Mouse (Mus musculus) ovary, postnatal 36 days (tissue): ENCODE measurements at regions not wholly inside any gene's neighbourhood (a gene's known extent, or its start where the extent isn't known, plus 50 kb on each side); places are given as distances from the start of the nearest gene placed in this dataset.

Source experiments
- DNase-seq: peaks from one replicate; pipeline ENCODE4 v3.0.0; 2022; ENCODE audit warnings: low spot score, mixed read lengths

DNA sequence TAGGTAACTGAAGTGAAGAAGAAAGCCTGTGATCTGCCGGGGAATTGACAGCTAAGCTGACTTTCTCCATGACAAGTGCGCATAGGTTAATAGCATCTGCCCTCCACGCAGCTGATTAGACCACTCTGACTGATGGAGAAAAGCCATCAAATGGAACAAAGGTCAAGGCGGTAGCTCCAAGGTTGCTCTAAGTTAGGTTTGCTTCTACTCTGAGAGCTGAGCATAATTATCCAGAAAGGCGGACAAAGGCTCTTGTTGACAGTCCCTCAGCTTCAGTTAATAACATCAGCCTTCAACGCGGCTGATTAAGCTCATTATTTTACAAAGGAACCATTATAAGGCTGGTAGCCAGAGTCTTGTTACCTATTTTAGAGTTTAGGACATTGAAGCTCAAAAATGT, 54.0 kb upstream of the Enpep start:
- no peak for DNase-seq

DNA sequence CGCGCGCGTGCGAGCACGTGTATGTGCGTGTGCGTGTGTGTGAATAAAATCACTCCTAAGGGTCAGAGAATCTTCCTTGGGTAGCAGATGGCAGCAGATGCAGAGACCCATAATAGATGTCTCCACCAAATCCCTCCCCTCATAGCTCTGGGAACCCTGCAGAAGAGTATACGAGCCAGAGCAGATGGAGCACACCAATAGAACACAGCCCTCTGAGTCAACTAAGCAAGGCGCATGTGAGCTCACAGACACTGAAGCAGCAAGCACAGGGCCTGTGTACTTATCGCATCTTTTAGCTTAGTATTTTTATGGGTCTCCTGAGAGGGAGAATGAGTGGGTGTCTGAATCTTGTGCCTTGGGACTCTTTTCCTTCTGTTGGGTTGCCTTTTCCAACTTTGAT, 58.0 kb upstream of the Enpep start:
- DNase-seq = no peak

DNA sequence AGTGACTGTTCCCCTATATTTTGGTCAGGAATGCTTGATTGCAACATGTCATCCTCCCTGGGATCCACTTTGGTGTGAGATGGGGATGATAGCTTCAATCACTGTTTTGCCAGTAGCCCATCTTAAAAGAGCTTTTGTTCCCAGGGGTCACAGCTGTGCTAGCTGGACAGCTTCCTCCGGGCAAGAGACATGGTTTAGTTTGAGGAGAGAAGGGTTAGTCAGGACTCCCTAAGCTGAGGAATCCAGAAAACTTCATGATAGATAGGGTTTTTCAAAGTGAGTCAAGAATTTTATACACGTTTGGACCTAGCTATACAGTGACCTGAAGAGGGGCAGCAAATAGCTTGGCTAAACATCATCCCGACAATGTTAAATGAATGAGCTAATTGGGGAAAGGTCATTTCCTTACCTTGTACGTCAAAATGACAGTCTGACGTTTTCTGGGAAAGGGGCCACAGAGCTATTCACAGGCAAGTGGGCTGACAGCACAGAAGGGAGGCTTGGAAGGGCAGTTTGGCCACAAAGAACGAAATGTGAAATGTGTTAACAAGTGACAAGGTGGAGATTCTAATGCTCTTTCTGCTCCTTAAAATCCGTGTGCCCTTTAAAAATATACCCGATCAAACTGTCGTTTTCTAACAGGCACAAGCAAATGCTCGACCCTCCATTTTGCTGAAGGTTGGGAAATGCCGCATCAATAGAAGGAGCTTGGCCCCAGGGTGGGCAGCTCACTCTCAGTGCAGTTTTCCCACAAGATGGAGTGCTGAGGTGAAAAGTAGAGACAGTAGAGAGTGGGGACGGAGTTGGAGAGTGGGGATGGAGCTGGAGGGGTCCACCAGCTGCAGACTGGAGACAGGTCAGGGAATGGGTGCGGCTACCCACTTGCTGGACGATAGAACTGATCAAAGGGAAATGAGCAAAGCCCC, 59.6 kb upstream of the Enpep start:
- no peak for DNase-seq

DNA sequence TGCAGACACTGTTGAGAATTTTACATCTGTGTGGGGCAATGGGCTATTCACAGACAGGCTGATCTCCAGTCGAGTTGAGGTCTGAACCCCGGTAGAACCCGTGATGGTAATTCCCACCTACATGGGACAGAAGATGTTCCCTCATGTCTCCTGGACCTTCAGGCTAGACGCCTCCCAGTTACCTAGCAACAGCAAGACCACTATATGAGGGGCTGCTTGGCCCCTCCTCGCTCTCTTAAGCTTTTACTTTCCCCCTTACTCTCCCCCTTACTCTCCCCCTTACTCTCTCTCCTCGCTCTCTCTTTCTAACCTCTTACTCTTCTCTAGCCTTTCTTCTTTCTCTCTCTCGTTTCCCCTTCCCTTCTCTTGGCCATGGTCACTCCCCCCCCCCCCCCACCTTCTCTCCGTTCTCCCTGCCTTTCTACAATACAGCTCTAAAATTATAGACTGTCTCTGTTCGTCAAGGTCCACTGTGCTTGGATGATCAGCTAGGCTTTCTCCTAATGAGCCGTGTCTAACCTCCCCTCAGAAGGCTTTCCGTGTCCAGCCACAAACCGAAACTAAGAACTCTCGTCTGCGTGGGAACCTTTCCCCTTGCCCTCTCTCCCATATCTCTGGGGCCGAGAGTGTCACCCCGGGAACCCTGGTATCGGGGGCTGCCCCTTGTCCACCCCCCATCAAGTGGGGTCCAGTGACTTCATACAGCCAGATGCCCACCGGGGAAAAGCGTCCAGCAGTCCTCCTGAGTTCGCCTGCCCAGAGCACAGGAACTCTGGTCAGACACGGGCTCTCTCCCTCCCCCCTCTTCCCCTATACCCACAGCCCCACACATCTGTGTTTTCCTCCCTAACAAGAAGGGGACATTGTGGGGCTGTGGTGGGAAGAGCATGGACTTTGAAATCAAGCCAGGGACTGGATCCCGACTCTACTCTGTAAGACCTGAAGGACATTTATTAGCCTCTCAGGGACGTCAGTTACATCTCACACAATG, 60.6 kb upstream of the Enpep start:
- no peak for DNase-seq

DNA sequence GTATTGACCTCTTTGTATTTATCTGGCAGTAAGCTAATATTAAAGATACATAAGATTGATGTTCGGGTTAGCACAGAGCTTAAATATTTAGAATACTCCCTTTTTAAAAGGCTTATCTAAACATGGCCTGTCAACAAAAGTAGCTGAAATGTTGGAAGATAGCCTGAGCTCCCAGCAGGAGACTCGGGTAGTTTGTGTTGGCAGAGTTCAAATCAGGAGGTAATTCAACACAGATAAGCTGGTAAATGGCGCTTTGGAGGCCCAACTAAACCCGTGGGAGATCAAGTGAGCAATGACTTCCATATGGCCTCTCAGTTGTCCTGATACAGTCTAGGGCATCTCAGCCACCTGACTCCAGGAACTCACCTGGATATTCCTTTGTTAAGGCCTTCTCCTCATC, 65.0 kb upstream of the Enpep start:
- no peak for DNase-seq

DNA sequence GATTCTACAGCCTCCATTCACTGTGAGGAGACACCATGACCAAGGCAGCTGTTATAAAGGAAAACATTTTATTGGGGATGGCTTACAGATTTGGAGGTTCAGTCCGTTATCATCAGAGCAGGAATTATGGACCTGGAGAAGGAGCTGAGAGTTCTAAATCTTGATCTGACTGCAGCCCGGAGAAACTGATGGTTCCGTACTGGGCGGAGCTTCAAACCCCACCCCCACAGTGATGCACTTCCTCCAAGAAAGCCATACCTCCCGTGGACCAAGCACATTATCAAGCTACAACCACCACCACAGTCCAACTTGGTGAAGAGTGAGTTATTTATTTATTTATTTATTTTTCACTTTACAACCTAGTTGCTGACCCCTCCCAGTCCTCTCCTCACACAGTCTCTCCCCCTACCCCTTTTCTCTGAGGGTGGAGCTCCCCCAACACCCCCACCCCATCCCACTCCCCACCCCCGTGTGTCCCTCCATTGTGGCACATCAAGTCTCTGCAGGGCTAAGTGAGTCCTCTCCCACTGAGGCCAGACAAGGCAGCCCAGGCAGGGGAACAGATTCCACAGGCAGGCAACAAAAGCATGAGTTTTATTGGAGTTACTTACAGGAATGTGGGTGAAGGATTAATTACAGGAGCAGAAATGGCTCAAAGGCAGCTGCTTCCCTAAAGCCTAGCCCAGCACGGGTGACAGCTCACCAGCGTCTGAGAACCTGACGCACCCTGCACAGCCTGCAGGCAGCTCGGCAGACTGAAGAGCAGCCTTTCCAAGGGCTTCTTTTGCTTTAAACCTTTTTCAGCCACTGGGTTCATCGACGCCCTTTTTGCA, 67.8 kb upstream of the Enpep start:
- no peak for DNase-seq

DNA sequence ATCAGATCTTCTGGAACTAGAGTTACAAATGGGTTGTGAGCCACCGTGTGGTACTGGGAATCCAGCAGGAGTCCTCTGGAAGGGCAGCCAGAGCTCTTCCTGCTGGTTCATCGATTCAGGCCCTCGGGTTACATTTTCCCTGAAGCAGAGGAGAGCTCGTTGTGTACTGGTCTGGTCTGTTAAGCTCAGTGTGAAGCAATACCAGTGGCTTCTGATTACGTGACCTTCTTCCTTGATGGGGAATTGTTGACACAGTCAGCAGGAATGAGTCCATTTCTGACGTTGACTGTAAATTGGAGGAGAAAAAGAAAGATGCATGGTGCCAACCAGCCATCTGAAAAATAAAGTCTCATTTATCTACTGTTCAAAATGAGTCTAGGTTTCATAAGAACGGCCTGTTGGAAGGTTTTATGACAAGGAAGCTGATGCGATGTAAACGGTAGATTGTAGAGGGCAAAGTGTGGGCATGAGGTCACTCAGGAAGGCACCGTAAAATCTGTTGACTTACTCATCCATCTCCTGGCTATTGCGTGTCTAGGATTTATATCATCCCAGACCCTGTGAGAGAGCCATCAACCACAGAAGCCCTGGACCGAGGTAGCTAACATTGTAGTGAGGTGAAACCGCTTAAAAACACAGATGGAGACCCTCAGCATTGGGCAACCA, 79.0 kb upstream of the Enpep start:
- no peak for DNase-seq

DNA sequence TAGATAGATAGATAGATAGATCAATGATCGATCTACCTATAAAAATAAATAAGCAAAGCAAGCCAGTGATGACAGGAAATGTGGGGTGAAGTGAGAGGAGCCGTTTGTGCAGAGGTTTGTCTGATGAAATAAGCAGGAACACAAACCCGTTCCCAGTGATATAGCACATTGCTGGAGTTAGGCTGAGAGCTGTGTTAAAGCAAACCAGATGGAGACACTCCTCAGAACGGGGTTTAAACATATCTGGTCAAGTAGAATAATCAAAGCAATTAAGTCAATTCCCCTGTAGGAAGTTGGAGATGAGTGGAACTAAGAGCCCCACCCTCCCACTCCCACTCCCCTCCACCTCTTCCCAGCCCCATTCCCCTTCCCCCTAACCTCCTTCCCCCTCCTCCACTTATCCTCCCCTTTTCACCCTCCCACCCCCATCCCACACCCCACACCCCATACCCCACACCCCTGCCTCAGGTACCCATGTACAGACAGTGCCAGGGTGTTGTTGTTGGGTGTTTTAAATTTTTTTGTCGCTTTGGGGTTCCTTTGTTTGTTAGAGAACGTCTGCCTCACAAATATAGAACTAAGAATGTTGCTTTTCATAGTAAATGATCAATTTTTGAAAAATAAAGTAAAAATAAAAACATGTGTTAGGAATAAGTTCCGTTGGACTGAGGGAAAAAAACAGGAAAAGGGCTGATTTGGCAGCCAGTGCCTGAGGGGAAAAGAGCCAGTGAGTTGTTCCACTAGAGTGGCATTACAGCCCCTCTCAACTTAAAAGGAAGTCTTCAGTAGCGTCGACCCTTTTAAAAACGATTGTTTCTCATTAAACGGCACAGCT, 79.8 kb upstream of the Enpep start:
- DNase-seq = no peak

DNA sequence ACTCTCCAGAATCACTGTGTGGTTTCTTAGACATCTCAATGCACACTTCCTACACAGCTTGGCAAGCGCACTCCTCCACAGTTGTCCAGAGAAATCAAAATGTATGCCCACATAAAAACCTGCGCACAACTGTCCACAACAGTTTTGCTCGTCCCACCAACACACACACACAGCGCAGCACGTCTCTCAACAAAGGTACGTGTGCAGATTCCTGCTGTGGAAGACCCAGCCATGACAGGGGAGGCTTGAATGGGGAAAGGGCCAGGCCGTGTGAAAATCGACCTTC, 80.4 kb upstream of the Enpep start:
- DNase-seq = no peak

DNA sequence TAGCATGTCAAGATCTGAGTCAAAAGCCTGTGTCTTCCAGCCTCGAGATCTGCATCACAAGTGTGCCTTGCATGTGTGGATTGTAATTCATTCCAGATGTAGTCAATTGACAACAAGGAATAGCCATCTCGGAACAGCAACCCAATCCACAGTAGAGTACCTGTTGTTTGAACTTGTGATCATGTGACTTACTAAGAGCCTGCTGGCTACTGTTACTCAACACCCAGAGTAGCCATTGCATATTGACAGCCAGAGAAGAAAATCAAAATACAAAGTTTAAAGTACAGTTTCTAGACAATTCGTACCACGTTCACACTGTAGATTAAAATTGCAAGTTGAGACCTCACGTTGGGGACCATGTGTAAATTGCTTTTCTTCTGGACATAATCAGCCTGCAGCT, 83.1 kb upstream of the Enpep start:
- no peak for DNase-seq

DNA sequence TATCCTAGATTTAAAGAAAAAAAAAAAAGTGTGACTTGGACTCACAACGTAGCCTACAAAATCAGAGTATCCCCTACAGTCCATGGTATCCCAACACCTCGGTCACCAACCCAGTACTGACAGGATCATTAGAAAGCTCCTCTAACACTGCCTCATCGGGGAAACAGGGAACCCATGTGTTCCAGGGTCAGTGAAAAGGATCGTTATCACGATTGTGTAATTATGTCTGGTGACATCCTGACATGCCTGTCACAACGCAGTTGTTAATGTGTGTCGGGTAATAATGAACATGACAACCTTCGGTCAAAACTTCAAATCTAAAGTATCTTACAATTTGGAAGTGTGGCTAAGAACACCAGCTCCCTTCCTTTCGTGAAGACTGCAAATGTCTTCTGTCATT, 83.8 kb upstream of the Enpep start:
- DNase-seq = no peak

DNA sequence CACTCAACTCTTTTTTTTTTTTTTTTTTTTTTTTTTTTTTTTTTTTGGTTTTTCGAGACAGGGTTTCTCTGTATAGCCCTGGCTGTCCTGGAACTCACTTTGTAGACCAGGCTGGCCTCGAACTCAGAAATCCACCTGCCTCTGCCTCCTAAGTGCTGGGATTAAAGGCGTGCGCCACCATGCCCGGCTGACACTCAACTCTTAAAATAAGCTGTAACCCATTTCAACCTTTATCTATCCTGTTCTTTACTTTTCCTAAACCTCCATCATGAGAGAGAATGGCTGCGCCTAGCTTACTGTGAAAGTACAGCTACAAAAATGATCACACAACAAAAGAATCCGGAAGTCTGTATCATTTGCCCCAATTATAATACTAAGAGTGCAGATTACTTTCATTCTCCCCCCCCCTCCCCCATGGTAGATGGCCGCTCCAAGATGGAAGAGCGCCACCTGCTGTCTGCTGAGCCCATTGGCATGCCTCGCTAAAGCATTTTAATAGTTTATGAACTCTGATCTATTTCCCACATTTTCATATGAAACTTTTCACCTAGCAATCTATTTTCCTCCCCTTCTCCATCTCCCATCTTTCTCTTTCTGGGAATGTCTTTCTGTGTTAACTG, 89.2 kb upstream of the Enpep start:
- peak; percentile 16 for DNase-seq

DNA sequence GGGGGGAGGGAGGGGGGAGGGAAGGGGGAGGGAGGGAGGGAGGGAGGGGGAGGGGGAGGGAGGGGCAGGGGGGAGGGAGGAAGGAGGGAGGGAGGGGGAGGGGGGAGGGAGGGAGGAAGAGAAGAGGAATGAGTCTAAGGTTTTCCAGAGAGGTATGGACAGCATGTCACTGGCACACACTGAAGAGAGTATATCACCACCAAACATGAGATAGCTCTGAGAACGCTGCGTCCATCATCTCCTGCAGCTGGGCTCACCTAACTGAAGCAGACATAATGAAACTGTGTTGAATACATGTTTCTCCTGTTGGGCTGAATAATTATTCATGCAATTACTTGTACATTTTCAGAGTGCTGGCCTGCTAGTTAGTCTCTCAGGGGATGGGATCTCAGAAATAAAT, 96.2 kb upstream of the Enpep start:
- no peak for DNase-seq

DNA sequence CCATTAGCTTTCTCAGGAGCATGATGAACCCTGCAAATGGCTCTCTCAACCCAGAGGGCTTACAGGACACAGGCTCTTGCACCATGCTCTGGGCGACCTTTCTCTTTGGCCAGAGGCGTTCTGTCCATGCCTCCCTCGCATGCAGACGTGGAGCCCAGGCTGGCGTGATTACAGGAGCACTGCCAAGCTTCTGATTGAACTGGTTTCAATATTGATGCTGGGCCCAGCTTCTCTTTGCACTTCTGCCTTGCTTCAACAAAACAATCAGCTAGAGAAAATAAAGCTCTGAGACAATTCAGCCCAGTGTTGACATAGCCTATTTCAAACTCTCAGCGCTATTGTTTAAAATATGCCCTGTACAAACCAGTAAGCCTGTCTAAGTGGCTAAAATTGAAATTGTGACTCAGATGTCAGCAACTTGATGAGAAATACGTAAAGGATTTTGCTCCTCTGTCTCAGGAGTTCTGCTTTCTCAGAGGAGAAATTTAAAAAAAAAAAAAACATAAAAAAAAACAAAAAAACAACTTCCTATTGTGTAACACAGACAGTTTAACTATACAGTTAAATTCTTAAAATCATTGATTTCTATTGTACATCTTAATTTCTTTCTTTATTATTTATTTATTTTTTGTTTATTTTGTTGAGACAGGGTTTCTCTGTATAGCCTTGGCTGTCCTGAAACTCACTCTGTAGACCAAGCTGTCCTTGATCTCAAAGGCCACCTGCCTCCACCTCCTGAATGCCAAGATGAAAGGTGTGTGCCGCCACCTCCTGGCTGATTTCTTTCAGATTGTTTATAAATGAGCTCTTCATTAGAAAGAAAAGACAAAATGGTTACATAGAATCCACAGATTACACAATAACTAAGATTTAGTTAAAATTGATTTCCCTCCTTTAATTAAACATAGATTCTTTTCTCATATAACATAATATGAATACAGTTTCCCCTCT, 96.9 kb upstream of the Enpep start:
- peak; percentile 16 for DNase-seq

DNA sequence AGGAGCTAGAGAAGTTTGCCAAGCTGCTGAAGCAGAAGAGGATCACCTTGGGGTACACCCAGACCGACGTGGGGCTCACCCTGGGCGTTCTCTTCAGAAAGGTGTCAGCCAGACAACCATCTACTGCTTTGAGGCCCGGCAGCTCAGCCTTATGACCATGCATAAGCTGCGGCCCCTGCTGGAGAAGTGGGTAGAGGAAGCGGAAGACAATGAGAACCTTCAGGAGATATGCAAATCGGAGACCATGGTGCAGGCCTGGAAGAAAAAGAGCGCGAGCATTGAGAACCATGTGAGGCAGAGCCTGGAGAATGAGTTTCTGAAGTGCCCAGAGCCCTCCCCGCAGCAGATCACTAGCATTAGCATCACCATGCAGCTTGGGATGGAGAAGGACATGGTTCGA, 98.1 kb upstream of the Elovl6 start:
- no peak for DNase-seq

DNA sequence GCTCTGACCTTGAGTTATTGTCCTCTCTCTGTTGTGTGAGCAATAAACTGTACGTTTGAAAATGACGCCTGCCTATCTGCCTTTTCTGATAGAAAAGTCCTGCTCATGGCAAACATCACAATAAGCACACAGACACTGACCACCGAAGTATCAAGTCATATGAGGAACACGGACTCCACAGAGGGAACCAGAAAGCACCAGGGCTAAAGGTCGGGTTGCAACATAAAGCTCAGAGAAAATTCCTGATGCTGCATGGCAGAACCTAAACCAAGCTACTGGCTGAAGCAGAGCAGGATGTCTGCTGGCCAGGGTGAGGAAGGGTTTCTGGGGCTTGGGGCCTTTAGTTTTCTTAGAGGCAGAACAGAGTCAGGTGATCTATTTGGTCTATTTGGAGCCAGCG, 94.5 kb upstream of the Elovl6 start:
- no peak for DNase-seq

DNA sequence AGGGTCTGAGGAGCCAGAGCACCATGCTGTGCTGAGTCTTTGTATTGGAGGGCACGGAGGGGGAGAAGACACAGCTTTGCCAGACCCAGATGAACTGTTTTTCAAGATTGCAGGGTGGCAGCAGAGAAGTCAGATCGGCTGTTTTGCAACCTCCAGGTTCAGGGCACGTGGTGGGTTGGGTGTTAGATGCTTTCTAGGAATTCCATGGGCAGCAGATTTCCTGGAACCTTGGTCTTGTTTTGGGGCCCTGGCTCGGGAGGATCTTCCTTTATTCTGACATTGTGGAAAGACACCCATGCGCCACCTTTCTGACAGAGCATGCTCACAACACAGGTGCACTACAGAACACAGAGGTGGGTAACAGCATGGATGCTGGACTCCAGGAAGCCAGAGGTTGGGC, 89.4 kb upstream of the Elovl6 start:
- DNase-seq = no peak

DNA sequence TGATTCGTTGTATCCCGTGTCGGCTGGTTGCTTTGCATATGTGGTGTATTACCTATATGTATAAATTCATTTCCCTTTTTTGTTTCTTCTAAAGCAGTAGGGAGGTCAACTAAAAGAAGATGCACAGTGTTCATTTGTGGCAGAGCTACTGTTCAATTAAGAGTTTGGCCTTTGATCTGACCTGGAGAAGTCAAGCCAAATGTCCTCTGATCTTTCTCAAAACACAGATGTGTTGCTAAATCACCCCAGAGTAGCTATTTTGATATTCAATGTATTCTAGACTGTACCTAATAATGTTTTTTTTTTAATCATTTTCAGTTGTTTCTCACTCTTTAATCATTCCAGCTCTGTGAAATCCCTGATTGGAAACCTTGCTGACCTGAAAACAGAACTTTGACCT, 87.9 kb upstream of the Elovl6 start:
- DNase-seq = no peak

DNA sequence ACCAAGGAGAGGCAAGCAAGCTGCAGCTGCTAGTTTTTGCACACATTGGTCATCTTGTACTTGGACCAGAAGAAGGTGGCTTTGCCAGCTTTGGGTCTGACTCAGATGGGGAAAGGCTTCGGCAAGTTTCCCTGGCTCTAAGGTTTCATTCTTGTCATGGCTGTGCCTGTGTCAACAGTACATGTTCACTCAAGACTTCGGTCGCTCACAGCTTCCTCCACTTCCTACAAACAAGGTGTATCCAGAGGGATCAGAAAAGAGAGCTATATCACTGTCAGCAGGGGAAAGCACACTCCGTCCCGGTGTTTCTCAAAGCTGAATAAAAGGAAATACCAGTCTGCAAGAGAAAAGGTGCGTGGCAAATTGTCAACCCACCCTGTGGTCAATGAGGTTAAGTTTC, 86.2 kb upstream of the Elovl6 start:
- no peak for DNase-seq
